Mouse (Mus musculus) forebrain, embryonic 16.5 days (tissue): ENCODE measurements around the gene Lipo3. TPM values are rescaled to one million over a fixed set of nuclear protein-coding genes. Genes with fewer than 3 reads are reported as not detected.
"Not testable (repeated sequence)": the region's sequence is repeated elsewhere in the genome, so short reads cannot be mapped to it uniquely, and the experiment has no call there.

Source experiments
- ATAC-seq: fragments of 200-750 bp; cut with Nextera tagmentation; 2 replicates; pipeline ENCODE4 v1.8.0; 2017; ENCODE audit warnings: mild to moderate bottlenecking, moderate library complexity
- H3K27ac ChIP-seq: fragments of 300-500 bp; sonication (generic); 2 replicates; pipeline ENCODE4 v1.5.1; 2014; ENCODE audit warnings: low read length, control low read depth
- H3K27me3 ChIP-seq: fragments of 300-500 bp; sonication (generic); replicated peaks from 2 replicates; pipeline ENCODE4 v1.6.1; 2014; ENCODE audit warnings: low read length; ENCODE audit not compliant: control insufficient read depth, insufficient read depth
- H3K36me3 ChIP-seq: fragments of 300-500 bp; sonication (generic); 2 replicates; pipeline ENCODE4 v1.6.1; 2014; ENCODE audit not compliant: control insufficient read depth, insufficient read depth
- H3K4me1 ChIP-seq: fragments of 300-500 bp; sonication (generic); replicated peaks from 2 replicates; pipeline ENCODE4 v1.6.1; 2014; ENCODE audit warnings: low read length; ENCODE audit not compliant: control insufficient read depth, insufficient read depth
- H3K4me2 ChIP-seq: fragments of 300-500 bp; sonication (generic); 2 replicates; pipeline ENCODE4 v1.6.1; 2014; ENCODE audit warnings: mild to moderate bottlenecking, low read length, control low read depth
- H3K4me3 ChIP-seq: fragments of 300-500 bp; sonication (generic); replicated peaks from 2 replicates; pipeline ENCODE4 v1.5.1; 2014; ENCODE audit warnings: mild to moderate bottlenecking, low read length, control low read depth
- H3K9ac ChIP-seq: fragments of 300-500 bp; sonication (generic); replicated peaks from 2 replicates; pipeline ENCODE4 v1.6.1; 2014; ENCODE audit warnings: low read depth, low read length, control low read depth
- H3K9me3 ChIP-seq: fragments of 300-500 bp; sonication (generic); 2 replicates; pipeline ENCODE4 v1.6.1; 2016; ENCODE audit warnings: low read length; ENCODE audit not compliant: control insufficient read depth
- WGBS: fragments of 180-500 bp; shearing (Covaris S2); extraction: QIAGEN DNeasy Blood & Tissue Kit; methylation state at CpG from one replicate; pipeline ENCODE4 v1.1.7; 2014; 5-methylcytosine and 5-hydroxymethylcytosine counted together
- polyA plus RNA-seq: library from polyadenylated mRNA; unstranded; fragments of >200 nt; fragmentation: Nextera tagmentation; extraction: Ambion mirVana; gene quantifications from 2 replicates; pipeline ENCODE4 v1.2.1, GENCODE M21; 2015

Gene Lipo3
- 9.9 and 10.4 TPM in 2 replicates for polyA plus RNA-seq

DNA sequence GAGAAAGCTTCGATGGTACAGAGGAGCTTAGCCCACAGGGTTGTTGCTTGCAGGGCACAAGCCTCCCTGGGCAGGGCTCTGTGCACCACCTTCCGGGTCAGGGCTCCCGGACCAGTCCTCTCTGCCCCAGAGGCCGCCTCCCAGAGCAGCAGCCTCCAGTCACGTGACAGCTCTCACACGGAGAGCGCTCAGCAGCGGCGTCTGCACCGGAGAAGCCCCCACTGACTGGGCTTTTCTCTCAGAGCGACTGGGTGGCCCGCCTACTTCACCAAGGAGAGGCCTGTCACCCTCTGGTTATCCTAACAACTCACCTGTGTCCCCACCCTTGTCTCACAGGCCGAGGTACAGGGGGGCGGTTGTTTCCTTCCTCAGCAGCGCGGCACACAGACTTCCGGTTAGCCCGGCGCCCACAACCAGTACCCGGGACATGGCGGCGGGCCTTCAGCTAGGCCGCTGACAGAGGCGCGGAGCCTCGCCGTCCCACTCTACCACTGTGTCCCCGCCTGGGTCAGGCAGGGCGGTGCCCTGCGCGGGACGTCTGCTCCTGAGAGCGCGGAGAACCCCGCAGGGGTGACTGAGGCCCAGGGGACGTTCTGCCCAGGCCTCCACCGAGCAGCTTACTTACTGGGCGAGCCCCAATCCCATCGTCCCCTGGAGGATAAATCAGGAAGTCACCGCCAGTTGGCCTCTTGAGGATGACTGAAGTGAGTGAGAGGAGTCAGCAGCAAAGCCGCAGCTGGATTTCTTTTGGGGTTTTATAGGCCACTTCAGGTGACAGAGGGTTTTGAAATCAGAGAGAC lies at the start of gene Lipo3:
Lipo3 (minus strand) TSS at position 665 of the 800 bp plus-strand sequence.
- WGBS = 60% methylated on average over 12 of the region's 41 CpGs

DNA sequence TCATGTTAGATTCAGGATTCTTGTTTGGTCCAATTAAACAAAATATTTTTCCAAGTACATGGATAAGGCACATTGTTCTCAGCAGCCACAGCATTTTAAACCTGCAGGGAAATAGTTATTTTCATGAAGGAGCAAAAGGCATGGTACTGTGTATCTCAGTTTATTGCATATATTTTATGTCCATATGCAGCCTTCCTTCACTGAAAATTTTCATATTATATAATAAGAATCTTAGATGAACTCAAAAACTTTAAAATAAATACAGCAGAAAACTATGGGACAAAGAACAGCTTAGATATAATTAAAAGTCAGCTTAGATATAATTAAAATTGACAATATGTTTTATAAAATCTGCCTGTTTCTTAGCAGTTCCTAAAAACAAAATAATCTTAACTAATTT lies 25.6 kb upstream of the Lipo3 start, which contains the start of gene Lipo1:
Lipo1 (minus strand) TSS at position 101 of the 400 bp plus-strand sequence.
- ATAC-seq, H3K36me3 ChIP-seq, H3K4me3 ChIP-seq, H3K4me1 ChIP-seq, H3K9ac ChIP-seq, H3K4me2 ChIP-seq, H3K9me3 ChIP-seq, H3K27me3 ChIP-seq, H3K27ac ChIP-seq: not testable (repeated sequence)

More for the DNA sequence above, at the start of gene Lipo3:
- H3K27ac ChIP-seq, H3K9me3 ChIP-seq, H3K36me3 ChIP-seq, H3K4me1 ChIP-seq, H3K9ac ChIP-seq, H3K27me3 ChIP-seq: not testable (repeated sequence)
- peak; percentile 95 for ATAC-seq
- H3K4me3 ChIP-seq = peak within 1 kb of the TSS; percentile 18; the same call in 1 of the 2 replicates
- peak within 1 kb of the TSS; percentile 34 for H3K4me2 ChIP-seq

DNA sequence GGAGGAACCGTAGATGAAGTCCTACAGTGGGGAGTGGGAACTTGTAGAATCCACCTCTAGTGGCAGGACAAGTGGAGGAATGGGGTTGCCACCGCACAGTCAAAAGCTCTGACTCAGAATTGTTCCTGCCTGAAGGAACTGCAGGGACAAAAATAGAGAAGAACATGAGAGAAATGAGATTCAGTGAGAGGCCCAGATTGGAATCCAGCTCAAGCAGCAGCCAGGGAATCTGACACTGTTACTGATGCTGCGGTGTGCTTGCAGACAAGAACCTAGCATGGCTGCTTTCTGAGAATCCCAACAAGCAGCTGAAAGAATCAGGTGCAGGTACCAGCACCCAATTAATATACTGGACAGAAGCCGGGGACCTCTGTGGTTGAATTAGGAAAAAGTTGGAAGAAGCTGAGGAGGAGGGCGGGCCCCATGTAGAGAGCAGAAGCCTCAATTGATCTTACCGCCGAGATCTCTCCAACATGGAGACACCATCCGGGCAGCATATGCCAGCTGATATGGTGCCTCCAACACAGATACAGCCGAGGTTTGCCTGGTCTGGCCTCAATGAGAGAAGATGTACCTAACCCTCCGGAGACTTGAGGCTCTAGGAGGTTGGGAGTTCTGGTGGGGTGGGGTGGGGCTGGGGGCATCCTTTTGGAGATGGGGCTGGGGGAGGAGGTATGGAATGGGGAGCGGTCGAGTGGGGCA lies 25.0 kb upstream of the Lipo3 start:
- no peak overlapping the region for H3K9ac ChIP-seq
- no peaks in the 10 kb centered on the region for H3K9me3 ChIP-seq
- no peak overlapping the region for H3K4me3 ChIP-seq
- ATAC-seq = no peak
- 95% methylated on average over 12 of the region's 12 CpGs for WGBS
- no peak overlapping the region for H3K27ac ChIP-seq
- H3K27me3 ChIP-seq = no peaks in the 10 kb centered on the region
- H3K4me1 ChIP-seq = no peaks in the 10 kb centered on the region
- no peak overlapping the region for H3K4me2 ChIP-seq
- no peaks in the 10 kb centered on the region for H3K36me3 ChIP-seq

DNA sequence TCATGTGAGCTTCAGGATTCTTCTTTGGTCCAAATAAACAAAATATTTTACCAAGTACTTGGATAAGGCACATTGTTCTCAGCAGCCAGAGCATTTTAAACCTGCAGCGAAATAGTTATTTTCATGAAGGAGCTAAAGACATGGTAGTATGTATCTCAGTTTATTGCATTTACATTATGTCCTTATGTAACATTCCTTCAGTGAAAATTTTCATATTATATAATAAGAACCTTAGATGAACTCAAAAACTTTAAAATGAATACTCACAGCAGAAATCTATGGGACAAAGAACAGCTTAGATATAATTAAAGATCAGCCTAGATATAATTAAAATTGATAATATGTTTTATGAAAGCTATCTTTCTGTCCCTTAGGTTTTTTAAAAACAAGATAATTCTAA lies 10.5 kb downstream of the Lipo3 start, which contains the start of gene Lipo2:
Lipo2 (minus strand) TSS at position 101 of the 400 bp plus-strand sequence.
- H3K9ac ChIP-seq, H3K36me3 ChIP-seq, H3K27me3 ChIP-seq, ATAC-seq, H3K4me3 ChIP-seq, H3K9me3 ChIP-seq, H3K4me2 ChIP-seq, H3K4me1 ChIP-seq, H3K27ac ChIP-seq: not testable (repeated sequence)
- WGBS = 93% methylated on average over 1 of the region's 1 CpGs

DNA sequence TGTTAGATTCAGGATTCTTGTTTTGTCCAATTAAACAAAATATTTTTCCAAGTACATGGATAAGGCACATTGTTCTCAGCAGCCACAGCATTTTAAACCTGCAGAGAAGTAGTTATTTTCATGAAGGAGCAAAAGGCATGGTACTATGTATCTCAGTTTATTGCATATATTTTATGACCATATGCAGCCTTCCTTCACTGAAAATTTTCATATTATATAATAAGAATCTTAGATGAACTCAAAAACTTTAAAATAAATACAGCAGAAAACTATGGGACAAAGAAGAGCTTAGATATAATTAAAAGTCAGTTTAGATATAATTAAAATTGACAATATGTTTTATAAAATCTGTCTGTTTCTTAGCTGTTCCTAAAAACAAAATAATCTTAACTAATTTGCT lies 136.6 kb downstream of the Lipo3 start, which contains the start of gene Gm8978:
Gm8978 (minus strand) TSS at position 101 of the 400 bp plus-strand sequence.
- H3K4me1 ChIP-seq, H3K27me3 ChIP-seq, H3K9ac ChIP-seq, H3K4me3 ChIP-seq, H3K9me3 ChIP-seq, ATAC-seq, H3K36me3 ChIP-seq, H3K27ac ChIP-seq, H3K4me2 ChIP-seq: not testable (repeated sequence)

DNA sequence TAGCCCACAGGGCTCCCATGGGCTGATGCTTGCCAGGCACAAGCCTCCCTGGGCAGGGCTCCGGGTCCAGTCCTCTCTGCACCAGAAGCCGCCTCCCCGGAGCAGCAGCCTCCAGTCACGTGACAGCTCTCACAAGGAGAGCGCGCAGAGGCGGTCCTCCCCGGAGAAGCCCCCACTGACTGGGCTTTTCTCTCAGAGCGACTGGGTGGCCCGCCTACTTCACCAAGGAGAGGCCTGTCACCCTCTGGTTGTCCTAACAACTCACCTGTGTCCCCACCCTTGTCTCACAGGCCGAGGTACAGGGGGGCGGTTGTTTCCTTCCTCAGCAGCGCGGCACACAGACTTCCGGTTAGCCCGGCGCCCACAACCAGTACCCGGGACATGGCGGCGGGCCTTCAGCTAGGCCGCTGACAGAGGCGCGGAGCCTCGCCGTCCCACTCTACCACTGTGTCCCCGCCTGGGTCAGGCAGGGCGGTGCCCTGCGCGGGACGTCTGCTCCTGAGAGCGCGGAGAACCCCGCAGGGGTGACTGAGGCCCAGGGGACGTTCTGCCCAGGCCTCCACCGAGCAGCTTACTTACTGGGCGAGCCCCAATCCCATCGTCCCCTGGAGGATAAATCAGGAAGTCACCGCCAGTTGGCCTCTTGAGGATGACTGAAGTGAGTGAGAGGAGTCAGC lies 172.0 kb downstream of the Lipo3 start:
- H3K4me1 ChIP-seq, H3K9me3 ChIP-seq, H3K27me3 ChIP-seq, H3K36me3 ChIP-seq: not testable (repeated sequence)
- H3K9ac ChIP-seq = peak overlapping the region; percentile 61
- peak overlapping the region; percentile 52 for H3K4me2 ChIP-seq
- ATAC-seq = peak; percentile 99
- 2% methylated on average over 10 of the region's 38 CpGs for WGBS
- peak overlapping the region; percentile 42 for H3K4me3 ChIP-seq
- H3K27ac ChIP-seq = peak overlapping the region; percentile 6; the same call in 1 of the 2 replicates

DNA sequence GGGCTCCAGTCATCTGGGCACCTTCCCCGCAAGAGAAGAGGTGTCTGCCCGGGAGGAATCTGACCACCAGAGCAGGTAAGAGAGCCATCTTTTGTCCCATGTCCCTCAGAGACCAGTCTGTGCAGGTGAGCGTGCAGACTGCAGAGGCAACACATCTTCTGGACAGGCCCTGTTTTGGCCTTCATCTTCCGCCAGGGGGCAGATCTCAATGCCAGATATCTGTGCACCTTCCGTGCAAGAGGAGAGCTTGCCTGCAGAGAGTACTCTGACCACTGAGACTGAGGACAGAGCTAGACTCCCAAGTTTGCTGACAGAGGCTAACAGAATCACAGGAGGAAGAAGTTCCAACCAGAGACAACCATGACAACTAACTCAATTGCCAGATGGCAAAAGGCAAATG lies 193.2 kb downstream of the Lipo3 start:
- H3K27me3 ChIP-seq, H3K4me2 ChIP-seq, H3K4me1 ChIP-seq, H3K9ac ChIP-seq, H3K9me3 ChIP-seq, H3K36me3 ChIP-seq, H3K4me3 ChIP-seq, ATAC-seq, H3K27ac ChIP-seq: not testable (repeated sequence)
- WGBS = 85% methylated on average over 5 of the region's 5 CpGs

DNA sequence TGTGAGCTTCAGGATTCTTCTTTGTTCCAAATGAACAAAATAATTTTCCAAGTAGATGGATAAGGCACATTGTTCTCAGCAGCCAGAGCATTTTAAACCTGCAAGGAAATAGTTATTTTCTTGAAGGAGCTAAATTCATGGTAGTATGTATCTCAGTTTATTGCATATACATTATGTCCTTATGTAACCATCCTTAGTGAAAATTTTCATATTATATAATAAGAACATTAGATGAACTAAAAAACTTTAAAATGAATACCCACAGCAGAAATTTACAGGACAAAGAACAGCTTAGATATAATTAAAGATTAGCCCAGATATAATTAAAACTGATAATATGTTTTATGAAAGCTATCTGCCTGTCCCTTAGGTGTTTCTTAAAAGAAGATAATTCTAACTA lies 244.1 kb downstream of the Lipo3 start, which contains the start of gene Lipo4:
Lipo4 (minus strand) TSS at position 101 of the 400 bp plus-strand sequence.
- ATAC-seq = no peak

More for the DNA sequence above, 244.1 kb downstream of the Lipo3 start, which contains the start of gene Lipo4:
- no peak within 1 kb of the TSS for H3K4me2 ChIP-seq
- no peaks in the 10 kb centered on the region for H3K27me3 ChIP-seq
- no peak within 1 kb of the TSS for H3K4me3 ChIP-seq
- H3K27ac ChIP-seq = no peak within 1 kb of the TSS
- no peaks in the 10 kb centered on the region for H3K9me3 ChIP-seq
- no peaks in the 10 kb centered on the region for H3K36me3 ChIP-seq
- H3K9ac ChIP-seq = no peak within 1 kb of the TSS
- H3K4me1 ChIP-seq = no peaks in the 10 kb centered on the region
